Mouse (Mus musculus): Measurements from ENCODE around the gene Gm20388.

The Gm20388 gene

GRCm38 (mm10) chr8:120378306-120378705 lies 467.7 kb downstream of the Gm20388 start:
- DNase-seq: peak; percentile 86

- DNase-seq: no peak
These were observed 468.4 kb downstream of the Gm20388 start for GRCm38 (mm10) chr8:120379015-120379414.

- DNase-seq: no peak
These were observed 471.2 kb downstream of the Gm20388 start for GRCm38 (mm10) chr8:120381865-120382264.

- peak; percentile 97 for DNase-seq
These were observed 472.0 kb downstream of the Gm20388 start for GRCm38 (mm10) chr8:120382436-120383203.

GRCm38 (mm10) chr8:120383204-120383560 lies 472.5 kb downstream of the Gm20388 start:
- no peak for DNase-seq

GRCm38 (mm10) chr8:120383713-120384112 lies 473.1 kb downstream of the Gm20388 start:
- DNase-seq: peak; percentile 65

- DNase-seq: no peak
These were observed 474.1 kb downstream of the Gm20388 start for GRCm38 (mm10) chr8:120384745-120385144.

- no peak for DNase-seq
These were observed 477.6 kb downstream of the Gm20388 start for GRCm38 (mm10) chr8:120388246-120388645.

- no peak for DNase-seq
These were observed 480.0 kb downstream of the Gm20388 start for GRCm38 (mm10) chr8:120390598-120390997.

- no peak for DNase-seq
These were observed 481.2 kb downstream of the Gm20388 start for GRCm38 (mm10) chr8:120391856-120392255.

GRCm38 (mm10) chr8:120393085-120393484 lies 482.4 kb downstream of the Gm20388 start:
- DNase-seq: no peak

- peak; percentile 78 for DNase-seq
These were observed 483.2 kb downstream of the Gm20388 start for GRCm38 (mm10) chr8:120393871-120394275.

- no peak for DNase-seq
These were observed 485.3 kb downstream of the Gm20388 start for GRCm38 (mm10) chr8:120395892-120396291.

- no peak for DNase-seq
These were observed 486.1 kb downstream of the Gm20388 start for GRCm38 (mm10) chr8:120396756-120397155.

- DNase-seq: no peak
These were observed 487.1 kb downstream of the Gm20388 start for GRCm38 (mm10) chr8:120397444-120398411.

- no peak for DNase-seq
These were observed 488.7 kb downstream of the Gm20388 start for GRCm38 (mm10) chr8:120399212-120399934.

- no peak for DNase-seq
These were observed 490.6 kb downstream of the Gm20388 start for GRCm38 (mm10) chr8:120401216-120401615.

- DNase-seq: no peak
These were observed 491.1 kb downstream of the Gm20388 start for GRCm38 (mm10) chr8:120401712-120402111.

GRCm38 (mm10) chr8:120403606-120404269 lies 493.1 kb downstream of the Gm20388 start:
- DNase-seq: no peak

- DNase-seq: peak; percentile 61
These were observed 494.0 kb downstream of the Gm20388 start for GRCm38 (mm10) chr8:120404609-120405036.

- DNase-seq: no peak
These were observed 495.5 kb downstream of the Gm20388 start for GRCm38 (mm10) chr8:120406008-120406632.

GRCm38 (mm10) chr8:120407701-120408240 lies 497.1 kb downstream of the Gm20388 start:
- DNase-seq: no peak
